Mouse (Mus musculus): Measurements from ENCODE around the gene Dis3. TPM values are rescaled to one million over a fixed set of nuclear protein-coding genes. Genes with fewer than 3 reads are reported as not detected.

Gene Dis3
- polyA plus RNA-seq (2012): 11.0 and 14.1 TPM in 2 replicates

DNA sequence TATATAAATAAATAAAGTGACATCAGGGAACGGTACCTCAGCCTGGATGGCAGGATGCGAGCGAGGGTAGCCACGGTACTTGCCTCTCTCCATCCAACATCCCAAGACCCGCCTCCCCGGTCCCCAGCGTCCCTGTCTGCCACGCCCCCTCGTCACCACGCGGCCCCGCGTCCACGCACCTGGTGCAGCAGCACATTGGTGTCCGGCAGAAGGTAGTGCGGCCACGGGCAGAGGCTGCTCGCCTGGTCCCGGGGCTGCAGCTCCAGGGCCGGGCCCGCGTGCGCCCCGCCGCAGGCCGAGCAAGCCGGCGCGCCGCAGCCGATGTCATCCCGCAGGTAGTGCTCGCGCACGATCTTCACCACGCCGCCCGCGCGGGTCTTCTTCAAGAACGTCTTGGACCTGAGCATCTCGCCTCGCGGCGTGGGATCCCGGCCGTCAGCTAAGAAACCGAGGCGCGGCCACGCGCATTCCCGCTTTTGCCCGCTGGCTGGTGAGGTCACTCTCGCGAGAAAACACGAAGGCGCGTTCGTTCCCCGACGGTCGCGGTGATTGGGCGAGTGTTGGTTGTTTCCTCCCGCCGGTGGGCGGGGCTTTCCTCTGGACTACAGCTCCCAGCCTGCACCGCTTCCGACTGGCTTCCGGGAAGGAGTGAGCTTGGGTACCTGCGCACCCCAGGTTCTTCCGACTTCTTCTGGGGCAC, at the start of gene Dis3, which contains the start of gene Pibf1:
Gene Dis3, minus strand, starts transcription at position 504 of the 700 bp plus-strand sequence.
Gene Pibf1, plus strand, starts transcription at position 158 of the 700 bp plus-strand sequence.

DNA sequence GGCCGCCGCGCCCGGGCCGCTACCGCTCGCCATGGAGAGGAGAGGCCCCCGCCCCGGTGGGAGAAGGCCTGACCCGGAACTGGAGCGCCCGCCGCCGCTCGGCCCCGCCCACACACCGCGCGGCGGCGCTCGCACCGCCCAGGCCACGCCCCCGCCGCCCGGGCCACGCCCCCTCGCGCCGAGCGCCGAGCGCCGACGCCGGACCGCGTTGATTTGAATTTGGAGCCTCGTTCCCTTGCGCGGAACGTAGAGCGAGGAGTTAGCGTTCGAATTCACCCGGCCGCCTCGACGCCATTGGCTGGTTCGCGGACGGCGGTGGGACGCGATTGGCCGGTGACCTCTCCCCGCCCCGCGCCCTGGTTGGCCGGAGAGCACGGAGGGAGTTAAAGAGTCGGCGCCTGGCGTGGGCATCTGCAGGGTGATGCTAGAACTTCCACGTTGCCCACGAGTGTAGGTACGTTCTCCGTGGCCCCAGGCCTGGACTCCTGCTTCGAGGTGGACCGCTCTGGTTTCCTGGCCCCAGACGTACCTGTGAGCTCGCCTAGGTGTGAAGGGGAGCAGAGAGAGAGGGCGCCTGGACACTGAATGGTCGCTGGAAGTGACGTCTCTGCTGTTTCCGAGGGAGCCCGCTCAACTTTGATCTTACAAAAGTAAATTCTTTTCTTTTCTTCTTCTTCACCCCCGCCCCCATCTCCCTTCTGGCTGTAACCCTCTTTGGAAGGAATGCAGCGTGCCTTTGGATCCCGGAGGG, 53.4 kb downstream of the Dis3 start, which contains the start of the genes Mzt1 and Bora:
Gene Mzt1, minus strand, starts transcription at position 104 of the 751 bp plus-strand sequence.
Gene Bora, plus strand, starts transcription at position 192 of the 751 bp plus-strand sequence.

Other genes starting within 250 kb of the Dis3 start
- gene Rpl36a-ps1, start 105.5 kb downstream of the Dis3 start, polyA plus RNA-seq (2012): 0.55 and 1.3 TPM in 2 replicates
- 18.9 and 23.3 TPM in 2 replicates for gene Mzt1, start 53.6 kb downstream of the Dis3 start, polyA plus RNA-seq (2012)
- gene Bora, start 53.5 kb downstream of the Dis3 start, polyA plus RNA-seq (2012): 11.7 and 13.0 TPM in 2 replicates
- gene Pibf1, start 346 bp downstream of the Dis3 start, polyA plus RNA-seq (2012): 1.1 and 1.8 TPM in 2 replicates
- gene Klf5, start 198.9 kb upstream of the Dis3 start, polyA plus RNA-seq (2012): 5.2 and 7.2 TPM in 2 replicates

Measured in megakaryocyte-erythroid progenitor cell, adult 5 weeks (primary cell).